Mouse (Mus musculus) cerebellum, adult 9-10 months (tissue): ENCODE data around the gene Dvl1.

Experiments
- DNase-seq: peaks from one replicate; pipeline ENCODE4 v3.0.0; 2022

Gene Dvl1

DNA sequence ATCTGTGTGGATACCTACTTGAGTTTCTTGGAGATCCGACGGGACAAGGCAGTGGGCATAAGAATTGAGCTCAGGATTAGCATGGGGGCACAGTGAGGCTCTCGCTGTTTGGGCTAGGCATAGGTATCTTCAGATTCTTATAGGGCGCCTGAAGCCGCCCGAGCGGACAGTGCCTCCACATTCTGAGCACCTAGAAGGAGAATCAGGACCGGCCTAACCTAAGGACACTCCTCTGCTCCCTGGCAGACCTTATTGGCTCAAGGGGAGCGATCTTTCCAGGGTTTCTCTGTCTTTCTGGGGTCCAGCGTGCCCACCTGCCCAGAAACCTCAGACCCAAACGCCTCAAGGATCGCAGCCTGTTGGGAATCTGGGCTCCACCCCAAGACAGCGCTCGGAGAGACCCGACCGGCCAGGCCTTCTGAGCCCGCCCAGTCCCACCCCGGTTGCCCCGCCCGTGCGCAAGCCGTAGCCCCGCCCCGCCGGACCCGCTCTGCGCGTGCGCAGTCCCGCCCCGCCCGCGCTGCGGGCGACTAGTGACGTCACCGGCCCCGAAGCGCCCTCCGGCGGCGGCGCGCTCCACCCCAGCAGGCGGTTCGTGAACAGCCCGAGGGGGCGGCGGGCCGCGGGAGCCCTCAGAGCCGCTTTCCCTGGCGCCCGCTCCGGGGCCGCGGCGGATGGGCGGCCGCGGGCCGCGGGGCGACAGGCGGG, at the start of gene Dvl1:
Gene Dvl1 (plus strand): TSS at position 532 of the 708 bp plus-strand sequence.
- DNase-seq = peak; percentile 91

DNA sequence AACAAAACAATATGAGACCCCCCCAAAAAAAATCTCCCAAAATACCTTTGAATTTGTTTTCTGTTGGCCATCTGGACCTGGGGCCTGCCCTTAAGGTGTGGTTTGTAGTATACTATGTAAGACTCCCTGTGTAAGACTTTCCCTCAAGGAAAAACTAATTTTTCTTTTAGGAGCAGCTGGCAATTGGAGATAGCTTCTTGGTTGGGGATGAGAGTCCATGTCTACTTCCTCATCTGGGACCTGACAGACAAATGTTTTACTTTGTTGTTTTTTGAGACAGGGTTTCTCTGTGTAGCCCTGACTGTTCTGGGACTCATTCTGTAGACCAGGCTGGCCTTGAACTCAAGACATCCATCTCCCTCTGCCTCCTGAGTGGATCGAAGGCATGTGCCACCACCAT, 45.1 kb upstream of the Dvl1 start:
- no peak for DNase-seq

DNA sequence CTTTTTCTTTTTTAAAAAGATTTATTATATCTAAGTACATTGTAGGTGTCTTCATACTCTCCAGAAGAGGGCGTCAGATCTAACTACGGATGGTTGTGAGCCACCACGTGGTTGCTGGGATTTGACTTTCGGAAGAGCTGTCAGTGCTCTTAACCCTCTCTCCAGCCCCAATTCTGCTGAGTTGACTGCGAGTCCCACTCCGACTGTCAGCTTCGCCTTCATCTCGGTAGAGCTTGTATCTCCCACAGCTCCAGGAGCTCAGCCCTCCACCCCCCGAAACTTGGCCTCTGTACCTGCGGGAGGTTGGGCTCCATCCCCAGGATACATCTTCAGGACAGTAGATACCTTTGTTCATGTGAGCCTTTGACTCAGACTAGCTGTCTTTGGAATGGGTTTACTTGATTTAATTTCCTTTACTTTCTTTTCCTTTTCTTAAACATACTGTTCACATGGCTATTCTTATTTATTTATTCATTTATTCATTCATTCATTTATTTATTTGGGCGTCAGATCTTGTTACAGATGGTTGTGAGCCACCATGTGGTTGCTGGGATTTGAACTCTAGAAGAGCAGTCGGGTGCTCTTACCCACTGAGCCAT, 44.4 kb upstream of the Dvl1 start, which contains the start of gene Mrpl20:
Gene Mrpl20 (plus strand): TSS at position 138 of the 599 bp plus-strand sequence.
- DNase-seq = no peak

DNA sequence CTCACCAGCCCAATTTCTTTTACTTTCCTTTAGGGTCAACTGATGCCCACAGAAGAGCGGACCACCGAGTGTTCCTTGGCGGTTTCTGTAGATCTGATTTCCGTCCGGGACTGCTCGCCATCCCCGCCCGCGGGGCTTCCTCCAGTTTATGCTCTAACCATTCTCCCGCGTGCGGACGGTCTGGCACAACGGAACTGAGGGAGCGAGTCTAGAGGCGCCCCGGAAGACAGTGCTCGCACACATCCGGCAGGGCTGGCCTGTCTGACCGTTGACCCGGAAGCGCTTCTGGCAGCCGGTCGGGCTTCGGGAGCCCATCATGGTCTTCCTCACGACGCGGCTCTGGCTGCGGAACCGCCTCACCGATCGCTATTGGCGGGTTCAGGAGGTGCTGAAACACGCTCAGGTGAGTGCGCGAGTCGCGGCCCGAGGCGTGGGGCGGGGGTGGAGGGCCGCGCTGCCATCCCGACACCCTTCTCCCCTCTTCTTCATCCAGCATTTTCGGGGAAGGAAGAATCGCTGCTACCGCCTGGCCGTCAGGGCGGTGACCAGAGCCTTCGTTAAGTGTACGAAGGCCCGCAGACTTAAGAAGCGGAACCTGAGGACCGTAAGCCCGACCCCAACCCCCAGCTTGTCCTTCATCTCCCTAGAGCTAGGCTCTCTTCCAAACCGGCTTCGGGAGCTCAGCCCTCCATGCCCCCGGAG, 43.7 kb upstream of the Dvl1 start:
- DNase-seq = peak; percentile 94

DNA sequence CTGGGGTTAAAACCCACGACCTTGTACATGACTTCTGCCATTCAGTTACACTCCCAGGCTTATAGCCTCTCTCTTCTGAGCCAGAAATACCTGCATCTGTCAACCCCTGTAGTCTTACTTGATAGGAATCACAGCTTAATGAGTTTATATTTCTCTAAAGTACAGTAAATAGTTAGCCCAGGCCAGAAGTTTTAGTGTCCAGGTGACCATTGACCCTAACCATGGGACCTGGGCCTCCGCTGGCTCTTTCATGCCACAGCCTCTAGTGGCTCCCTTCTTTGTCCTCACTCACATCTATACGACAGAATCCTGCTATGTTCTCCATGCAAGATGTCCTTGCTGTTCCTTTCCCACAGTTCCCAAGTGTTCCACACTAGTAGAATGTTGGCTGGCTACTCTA, 39.4 kb upstream of the Dvl1 start:
- DNase-seq = no peak

DNA sequence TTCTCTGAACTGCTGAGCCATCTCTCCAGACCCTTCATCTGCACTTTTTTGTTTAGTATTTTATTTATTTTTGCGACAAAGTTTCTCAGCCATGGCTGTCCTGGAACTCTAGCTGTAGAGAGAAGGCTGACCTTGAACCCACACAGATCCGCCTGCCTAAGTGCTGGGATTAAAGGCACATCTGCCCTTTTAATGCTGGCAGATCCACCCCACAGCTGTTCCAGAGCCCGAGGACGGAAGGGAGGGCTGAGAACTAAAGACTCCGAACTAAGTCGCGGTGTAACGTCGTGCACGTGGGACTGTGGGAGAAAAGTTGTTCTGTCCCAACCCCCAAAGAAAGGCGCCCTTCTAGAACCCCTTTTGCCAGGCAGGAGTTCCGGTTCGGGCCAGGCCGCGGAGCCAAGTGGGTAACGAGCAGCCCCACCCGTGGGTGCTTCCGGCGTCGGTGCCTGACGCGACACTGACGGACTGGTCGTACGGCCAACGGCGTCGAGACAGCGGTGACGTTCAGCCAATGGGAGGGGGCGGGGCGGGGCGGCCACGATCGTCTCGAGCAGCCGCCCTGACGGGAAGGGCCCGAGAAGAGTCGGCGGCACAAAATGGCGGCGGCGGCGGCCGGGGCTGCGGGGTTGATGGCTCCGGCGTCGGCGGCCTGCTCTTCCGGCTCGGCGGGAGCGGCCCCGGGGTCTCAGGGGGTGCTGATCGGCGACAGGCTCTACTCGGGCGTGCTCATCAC, 35.1 kb upstream of the Dvl1 start, which contains the start of gene Ccnl2:
Gene Ccnl2 (plus strand): TSS at position 561 of the 736 bp plus-strand sequence.
- DNase-seq = peak; percentile 90

DNA sequence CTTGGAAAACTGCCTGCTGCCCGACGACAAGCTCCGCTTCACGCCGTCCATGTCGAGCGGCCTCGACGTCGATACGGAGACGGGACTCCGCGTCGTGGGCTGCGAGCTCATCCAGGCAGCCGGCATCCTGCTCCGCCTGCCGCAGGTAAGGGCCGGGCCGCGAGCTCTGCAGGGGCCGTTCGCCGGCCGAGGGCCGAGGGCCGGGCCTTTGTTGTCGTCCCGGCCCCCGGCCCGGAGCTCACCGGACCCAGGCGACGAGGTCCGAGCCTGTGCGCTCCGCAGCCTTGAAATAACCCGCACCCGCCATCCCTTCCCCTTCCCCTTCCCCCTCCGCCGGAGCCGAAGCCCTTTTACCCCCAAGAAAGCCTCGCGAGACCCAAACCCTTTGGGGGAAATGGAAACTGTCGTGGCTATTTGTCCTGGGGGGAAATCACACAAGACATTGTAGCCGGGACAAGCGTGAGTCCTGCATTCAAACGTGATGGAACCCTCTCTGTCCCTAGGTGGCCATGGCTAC, 34.5 kb upstream of the Dvl1 start:
- no peak for DNase-seq

DNA sequence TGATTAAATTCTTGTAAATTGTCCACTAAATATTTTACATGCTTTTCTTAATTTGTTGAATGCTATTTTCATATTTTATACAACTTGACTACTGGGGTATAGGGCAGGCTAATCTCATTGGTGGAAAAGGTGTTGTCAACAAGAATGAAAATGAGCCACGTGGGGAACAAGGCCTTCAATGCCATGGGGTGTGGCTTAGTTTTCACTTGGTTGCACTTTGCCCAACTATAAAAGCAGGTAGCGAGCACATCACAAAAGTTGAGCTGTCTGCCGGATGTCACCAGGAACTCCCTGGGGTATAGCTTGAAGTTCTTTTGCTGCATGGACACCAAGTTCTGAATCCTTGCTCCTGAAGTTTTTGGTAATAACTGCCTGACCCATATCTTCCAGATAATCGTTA, 29.7 kb upstream of the Dvl1 start:
- DNase-seq = no peak

DNA sequence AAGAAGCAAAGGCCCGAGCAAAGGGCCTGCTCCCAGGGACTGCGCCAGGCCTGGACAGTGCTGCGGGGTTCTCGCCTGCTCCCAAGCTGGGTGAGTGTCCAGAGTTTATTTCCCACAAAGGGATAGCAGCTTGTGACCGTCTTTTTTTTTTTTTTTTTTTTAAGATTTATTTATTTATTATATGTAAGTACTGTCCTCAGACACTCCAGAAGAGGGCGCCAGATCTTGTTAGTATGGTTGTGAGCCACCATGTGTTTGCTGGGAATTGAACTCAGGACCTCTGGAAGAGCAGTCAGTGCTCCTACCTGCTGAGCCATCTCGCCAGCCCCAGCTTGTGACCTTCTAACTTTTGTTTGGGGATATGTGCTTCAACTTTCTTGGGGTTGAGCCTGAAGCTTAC, 26.2 kb upstream of the Dvl1 start:
- DNase-seq = no peak

DNA sequence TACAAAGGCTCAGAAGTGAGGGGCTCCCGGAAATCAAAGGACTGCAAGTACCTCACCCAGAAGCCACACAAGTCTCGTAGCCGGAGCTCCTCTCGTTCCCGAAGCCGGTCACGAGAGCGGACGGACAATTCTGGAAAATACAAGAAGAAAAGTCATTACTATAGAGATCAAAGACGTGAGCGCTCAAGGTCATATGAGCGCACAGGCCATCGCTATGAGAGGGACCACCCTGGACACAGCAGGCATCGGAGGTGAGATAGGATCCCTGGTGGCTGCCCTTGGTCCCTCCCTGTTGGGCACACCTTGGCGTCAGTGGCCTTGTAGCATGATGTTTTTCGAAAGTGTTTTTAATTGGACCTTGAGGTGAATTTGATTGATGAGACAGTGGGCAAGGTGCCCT, 23.8 kb upstream of the Dvl1 start:
- DNase-seq = no peak

DNA sequence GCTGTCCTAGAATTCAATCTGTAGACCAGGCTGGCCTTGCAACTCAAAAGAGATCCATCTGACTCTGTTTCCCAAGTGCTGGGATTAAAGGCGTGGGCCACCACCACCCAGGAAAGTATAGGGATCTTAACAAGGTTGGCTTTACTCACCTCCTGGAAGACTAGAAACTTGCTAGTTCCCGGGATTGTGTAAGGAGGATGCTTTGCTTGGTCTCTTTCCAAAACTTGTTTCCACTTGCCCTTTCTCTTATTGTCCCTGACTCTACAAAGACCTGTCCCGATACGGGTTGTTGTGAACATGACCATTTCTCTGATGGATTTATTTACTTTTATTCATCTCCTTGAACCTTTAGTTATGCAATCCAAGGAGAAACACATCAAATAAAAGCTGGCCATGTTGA, 17.3 kb upstream of the Dvl1 start:
- DNase-seq = no peak

DNA sequence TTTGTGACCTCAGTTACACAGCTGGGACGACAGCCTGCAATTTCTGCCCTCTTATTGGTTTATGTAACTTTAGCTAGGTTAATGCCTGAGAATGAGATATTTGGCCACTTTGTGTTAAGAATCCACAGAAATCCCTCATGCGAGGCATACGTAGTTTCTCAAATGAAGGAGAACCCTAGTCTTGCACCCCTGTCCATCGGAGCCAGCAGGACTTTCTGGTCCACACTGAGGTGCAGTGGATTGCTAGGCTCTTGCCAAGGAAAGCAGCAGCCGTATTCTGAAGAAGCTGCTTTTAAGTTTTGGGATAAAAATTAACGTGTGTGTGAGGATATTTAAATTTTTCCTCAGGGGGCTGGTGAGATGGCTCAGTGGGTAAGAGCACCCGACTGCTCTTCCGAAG, 16.6 kb upstream of the Dvl1 start:
- no peak for DNase-seq

DNA sequence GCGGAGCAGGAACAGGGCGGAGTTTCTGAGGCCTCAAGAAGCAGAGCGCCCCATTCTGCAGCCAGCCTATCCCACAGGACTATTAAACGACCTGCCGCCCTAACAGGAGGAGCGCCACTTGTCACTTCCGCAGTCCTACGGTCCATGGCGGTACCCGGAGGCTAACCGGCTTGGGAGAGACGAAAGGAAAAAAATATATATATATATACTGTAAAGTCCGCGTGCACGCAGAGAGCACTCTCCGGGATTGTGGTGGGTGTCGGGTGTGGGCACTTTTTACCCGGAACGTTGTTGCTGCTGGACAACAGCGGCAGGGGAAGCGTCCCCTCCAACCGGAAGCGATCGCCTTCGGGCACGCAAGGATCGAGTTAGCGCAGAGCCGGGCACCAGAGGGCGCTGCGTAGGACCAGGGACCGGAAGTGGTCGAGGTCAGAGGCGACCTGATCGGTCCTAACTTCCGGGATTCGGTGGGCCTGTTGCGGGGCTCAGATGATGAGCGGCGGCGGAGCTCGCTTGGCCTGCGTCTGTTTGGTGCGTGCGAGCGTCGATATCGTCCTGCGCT, 15.9 kb upstream of the Dvl1 start, which contains the start of gene Aurkaip1:
Gene Aurkaip1 (plus strand): TSS at position 68 of the 562 bp plus-strand sequence.
- peak; percentile 95 for DNase-seq

DNA sequence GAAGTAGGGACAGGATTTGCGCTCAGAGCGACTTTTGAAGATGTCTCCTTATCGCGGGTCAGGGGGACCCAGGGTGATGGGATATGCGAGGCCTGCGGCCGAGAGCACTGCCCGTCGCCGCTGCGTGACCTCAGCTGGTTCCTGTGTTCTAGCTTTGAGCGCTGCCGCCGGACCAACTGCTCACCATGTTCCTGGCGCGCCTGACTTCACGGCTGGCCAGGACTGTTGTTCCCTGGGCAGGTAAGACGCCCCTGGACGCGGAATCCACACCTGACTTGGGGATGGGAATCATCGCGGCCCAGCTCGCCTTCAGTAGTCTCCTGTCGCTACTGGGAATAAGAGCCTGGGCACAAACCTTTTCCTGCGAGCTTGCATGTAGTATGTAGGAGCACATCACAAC, 15.4 kb upstream of the Dvl1 start:
- no peak for DNase-seq

DNA sequence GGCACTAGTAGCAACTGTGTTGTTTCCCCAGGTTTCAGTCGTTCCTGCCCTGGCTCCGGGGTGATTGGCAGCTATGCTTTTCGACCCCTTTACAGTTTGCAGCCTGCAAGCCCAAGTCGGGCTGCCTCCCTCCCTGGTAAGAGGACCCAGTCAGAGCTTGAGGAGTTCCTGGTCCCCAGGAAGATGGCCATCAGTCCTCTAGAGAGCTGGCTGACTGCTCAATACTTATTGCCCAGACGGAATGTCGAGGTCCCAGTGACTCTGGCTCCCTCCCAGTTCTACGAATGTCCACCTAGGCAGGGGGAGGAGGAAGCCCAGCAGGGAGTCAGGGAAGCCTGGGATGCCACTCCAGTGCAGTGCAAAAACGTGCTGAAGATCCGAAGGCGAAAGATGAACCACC, 14.9 kb upstream of the Dvl1 start:
- no peak for DNase-seq

DNA sequence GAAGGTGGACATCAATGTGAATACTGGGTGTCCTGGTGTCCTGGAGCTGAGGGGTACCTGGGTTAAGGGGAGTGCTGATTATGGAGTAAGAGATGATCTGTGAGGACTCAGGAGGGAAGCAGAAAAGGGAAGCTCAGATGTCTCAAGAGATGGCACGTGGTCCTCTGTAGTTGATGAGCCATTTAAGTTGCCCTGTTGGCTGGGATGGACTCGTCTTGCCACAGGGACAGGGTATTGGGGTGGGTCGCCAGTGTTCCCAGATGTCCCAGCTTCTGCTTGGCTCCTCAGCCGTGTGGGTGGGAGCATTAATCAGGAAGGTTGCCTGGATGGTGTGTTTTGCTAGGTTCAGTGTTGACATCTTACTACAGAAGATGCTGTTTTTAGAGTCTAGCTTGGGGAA, 14.0 kb upstream of the Dvl1 start:
- DNase-seq = no peak

DNA sequence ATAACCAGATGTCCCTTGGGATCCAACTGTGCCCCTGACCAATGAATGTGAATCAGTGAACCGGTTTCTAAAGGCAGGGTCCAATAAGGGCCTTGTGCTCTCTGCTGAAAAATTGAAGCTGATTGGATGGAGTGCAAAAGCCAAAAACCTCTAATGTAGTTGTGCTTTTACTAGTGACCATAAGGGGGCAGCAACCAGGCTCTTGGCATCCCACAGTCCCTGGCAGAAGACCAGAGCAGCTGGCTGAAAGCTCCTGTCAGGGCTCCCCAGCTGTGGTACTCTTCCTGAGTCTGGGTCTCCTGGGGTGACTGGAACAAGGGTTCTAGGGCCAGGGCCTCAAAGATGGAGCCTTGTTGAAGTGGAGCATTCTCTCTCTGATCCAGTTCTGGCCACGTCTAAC, 13.4 kb upstream of the Dvl1 start:
- peak; percentile 77 for DNase-seq

DNA sequence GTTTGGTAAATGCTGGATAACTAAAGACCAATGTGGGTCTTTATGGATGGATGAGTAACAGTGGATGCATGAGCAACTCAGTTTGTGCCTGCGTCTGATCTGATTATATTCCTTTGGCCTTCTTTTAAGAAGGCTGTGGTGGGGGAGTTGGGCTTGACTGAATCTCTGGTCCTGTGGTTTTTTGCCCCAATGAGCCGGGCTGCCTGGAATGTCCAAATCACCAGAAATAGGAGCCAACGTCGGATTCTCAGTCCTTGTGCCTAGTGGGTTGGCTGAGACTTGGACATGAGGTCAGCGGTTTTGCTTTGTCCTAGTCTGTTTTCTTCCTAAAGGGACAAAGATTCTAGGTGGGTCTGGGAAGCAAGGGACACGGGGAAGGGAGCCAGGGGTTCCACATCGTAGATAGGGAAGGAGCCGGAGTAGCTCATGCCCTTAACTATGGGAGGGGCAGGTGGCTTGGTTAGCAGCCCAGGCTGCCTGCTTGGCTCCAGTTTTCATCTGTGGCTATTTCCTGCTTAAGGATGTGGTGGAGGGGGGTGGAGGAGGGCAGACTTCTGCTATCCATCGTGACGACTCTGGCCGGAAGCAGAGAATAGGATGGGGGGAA, 9.7 kb upstream of the Dvl1 start:
- DNase-seq = no peak

DNA sequence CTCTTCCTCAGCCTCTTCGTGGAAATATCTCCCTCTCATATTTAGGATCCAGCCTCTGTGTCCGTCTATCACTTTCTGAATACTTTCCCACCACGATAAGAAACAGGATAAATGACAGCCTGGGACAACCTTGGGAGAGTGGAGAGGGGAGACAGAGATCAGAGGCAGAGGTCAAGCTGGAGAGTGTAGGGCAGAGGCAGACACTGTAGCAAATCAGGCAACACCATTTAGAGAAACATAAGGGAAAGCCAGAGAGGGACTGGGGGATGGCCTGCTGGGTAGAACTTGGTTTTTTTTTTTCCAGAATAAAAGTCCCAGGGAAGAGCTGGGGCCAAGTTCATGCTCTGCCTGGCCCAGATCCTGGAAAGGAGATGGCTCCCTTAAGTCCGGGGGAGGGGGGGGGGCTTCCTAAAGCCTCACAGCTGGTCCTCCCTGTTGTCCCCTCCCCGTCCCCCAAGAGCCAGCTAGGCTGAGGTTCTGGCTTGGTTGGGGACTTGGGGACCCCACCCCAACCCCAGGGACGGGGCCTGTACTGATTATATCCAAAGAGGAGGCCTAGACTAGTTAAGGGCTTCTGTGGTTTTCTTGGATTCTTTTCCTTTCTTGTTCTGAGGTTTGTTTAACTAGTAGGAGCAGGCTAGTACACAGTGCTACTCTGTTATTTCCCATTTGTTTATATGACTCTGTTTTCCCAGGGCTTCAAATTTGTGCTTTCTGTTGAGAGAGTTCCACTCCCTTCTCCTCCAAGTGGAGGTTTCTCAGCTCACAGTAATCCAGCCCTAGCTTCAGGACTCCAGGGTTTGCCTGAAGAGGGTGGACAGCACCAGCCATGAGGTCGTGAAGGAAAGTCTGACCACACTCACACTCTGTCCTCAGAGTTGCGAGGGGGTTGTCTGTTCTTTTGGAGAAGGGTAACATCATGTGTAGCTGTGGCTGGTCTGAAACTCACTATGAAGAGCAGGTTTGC, 8.7 kb upstream of the Dvl1 start:
- no peak for DNase-seq

DNA sequence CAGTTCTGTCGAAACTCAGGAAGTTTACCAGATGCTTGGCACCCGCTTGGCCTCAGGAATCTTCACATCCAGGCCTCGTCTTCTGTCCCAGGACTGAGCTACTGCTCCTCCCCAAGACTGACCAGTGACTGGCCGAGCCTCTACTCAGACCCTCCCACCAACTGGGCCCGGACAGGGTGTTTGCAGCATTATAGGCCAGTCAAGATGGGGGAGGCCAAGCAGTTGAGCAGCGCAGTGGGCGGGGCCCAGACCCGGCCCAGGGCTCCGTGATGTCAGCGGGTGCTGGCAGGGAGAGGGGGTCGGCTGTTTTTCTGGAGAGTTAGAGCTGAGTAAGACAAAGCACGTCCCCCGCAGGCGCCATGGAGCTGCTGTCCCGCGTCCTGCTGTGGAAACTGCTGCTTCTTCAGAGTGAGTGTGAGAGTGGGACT, 7.7 kb upstream of the Dvl1 start, which contains the start of gene Mxra8:
Gene Mxra8 (plus strand): TSS at position 198 of the 428 bp plus-strand sequence.
- DNase-seq = no peak
